Mouse (Mus musculus) neural tube, embryonic 14.5 days (tissue): ENCODE results near the gene Tcf7l2. TPM values are rescaled to one million over a fixed set of nuclear protein-coding genes. Genes with fewer than 3 reads are reported as not detected.

ENCODE experiments used
- ATAC-seq: fragments of 200-750 bp; cut with Nextera tagmentation; 2 replicates; pipeline ENCODE4 v1.8.0; 2017; ENCODE audit warnings: low read depth, mild to moderate bottlenecking, moderate TSS enrichment, moderate library complexity
- H3K27ac ChIP-seq: fragments of 300-500 bp; sonication (generic); 2 replicates; pipeline ENCODE4 v1.5.1; 2014; ENCODE audit warnings: low read depth, mild to moderate bottlenecking, control low read depth, low read length, moderate library complexity, mixed read lengths
- H3K27me3 ChIP-seq: fragments of 300-500 bp; sonication (generic); 2 replicates; pipeline ENCODE4 v1.6.1; 2014; ENCODE audit warnings: low read length; ENCODE audit not compliant: control insufficient read depth, insufficient read depth
- H3K36me3 ChIP-seq: fragments of 300-500 bp; sonication (generic); 2 replicates; pipeline ENCODE4 v1.6.1; 2014; ENCODE audit warnings: low read length, mixed read lengths; ENCODE audit not compliant: control insufficient read depth, insufficient read depth
- H3K4me1 ChIP-seq: fragments of 300-500 bp; sonication (generic); 2 replicates; pipeline ENCODE4 v1.6.1; 2014; ENCODE audit warnings: low read length; ENCODE audit not compliant: control insufficient read depth, insufficient read depth
- H3K4me2 ChIP-seq: fragments of 300-500 bp; sonication (generic); 2 replicates; pipeline ENCODE4 v1.6.1; 2014; ENCODE audit warnings: mild to moderate bottlenecking, low read depth, low read length, control low read depth
- H3K4me3 ChIP-seq: fragments of 300-500 bp; sonication (generic); 2 replicates; pipeline ENCODE4 v1.5.1; 2014; ENCODE audit warnings: low read depth, low read length, control low read depth, mixed read lengths
- H3K9ac ChIP-seq: fragments of 300-500 bp; sonication (generic); replicated peaks from 2 replicates; pipeline ENCODE4 v1.6.1; 2014; ENCODE audit warnings: low read depth, mild to moderate bottlenecking, control low read depth, low read length, mixed read lengths
- H3K9me3 ChIP-seq: fragments of 300-500 bp; sonication (generic); 2 replicates; pipeline ENCODE4 v1.6.1; 2016; ENCODE audit warnings: low read length; ENCODE audit not compliant: control insufficient read depth
- WGBS: fragments of 180-500 bp; shearing (Covaris S2); extraction: QIAGEN DNeasy Blood & Tissue Kit; methylation state at CpG from one replicate; pipeline ENCODE4 v1.1.7; 2014; 5-methylcytosine and 5-hydroxymethylcytosine counted together
- polyA plus RNA-seq: library from polyadenylated mRNA; unstranded; fragments of >200 nt; fragmentation: Nextera tagmentation; extraction: Ambion mirVana; gene quantifications from 2 replicates; pipeline ENCODE4 v1.2.1, GENCODE M21; 2014

Gene Tcf7l2
- polyA plus RNA-seq, 1 experiment from 2014 or later, result 15.5 TPM

DNA sequence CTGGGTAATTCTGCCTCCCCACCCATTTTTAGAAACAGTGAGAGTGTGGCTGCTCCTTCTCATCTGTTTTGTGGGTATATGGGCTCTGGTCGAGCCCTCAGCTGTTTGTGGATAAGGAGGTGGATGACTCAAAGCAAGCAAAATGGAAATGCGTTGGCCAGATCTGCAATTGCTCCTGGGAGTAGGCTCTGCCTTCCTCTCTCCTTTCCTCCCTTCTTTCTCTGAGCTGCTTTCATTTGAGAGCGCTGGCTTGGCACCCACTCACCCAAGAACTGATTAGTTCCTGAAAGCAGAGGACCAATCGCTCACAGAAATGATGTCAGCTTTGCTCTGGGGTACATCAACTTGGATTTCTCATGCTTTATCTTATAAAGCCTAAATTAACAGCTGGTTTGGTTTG lies 32.7 kb downstream of the Tcf7l2 start:
- Histone ChIP-seq H3K27me3 (no peaks in the 10 kb centered on the region), H3K4me2 (no peak overlapping the region), H3K36me3 (no peaks in the 10 kb centered on the region), H3K4me3 (no peak overlapping the region), H3K4me1 (no peaks in the 10 kb centered on the region), H3K9ac (no peak overlapping the region), H3K27ac (no peak overlapping the region), H3K9me3 (no peaks in the 10 kb centered on the region)
- ATAC-seq, result no peak
- 72% methylated on average over 4 of the region's 4 CpGs for WGBS

DNA sequence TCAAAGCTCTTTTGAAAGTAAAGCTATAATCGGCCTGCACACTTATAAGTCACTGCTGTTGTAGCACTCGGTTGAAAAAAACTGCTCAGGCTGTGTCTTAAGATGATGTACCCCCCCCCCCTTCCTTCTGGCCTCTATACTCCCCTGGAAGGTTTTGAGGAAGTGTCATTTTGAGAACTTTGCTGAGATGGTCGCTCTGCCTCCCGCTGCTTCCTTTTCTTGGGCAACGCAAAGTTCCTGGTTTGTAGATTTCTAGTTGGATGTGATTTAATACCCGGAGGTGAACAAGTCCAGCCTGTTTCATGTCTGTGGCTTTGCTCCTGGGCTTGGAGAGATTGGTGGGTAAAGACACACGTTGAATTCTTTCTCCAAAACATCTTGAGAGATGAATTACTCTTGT lies 33.2 kb downstream of the Tcf7l2 start:
- ATAC-seq, result no peak
- no peak overlapping the region for H3K4me3 ChIP-seq
- H3K4me2 ChIP-seq, result no peak overlapping the region
- no peaks in the 10 kb centered on the region for H3K9me3 ChIP-seq
- H3K27me3 ChIP-seq, result no peaks in the 10 kb centered on the region
- no peaks in the 10 kb centered on the region for H3K36me3 ChIP-seq
- H3K9ac ChIP-seq, result no peak overlapping the region
- H3K4me1 ChIP-seq, result no peaks in the 10 kb centered on the region
- WGBS, result 80% methylated on average over 7 of the region's 7 CpGs
- H3K27ac ChIP-seq, result no peak overlapping the region

DNA sequence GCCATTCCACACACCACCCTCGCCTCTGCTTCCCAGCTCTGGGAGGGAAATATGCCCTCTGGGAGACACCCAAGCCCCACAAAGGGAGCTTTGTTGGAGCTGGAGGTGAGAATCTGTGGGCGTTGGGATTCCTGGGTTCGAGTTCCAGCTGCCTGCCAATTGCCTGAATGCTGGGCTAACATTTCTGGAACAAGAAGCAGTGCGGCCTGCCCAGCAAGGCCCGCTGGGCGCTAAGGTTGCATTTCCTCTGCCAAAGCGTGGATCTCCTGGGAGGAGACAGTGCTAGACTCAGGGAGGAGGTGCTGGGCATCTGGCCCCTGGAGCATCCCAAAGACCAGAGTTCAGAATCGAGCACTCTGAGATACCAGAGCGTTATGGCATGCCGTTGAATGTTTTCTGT lies 38.3 kb downstream of the Tcf7l2 start:
- no peaks in the 10 kb centered on the region for H3K9me3 ChIP-seq
- H3K4me1 ChIP-seq, result no peaks in the 10 kb centered on the region
- no peaks in the 10 kb centered on the region for H3K36me3 ChIP-seq
- 75% methylated on average over 10 of the region's 10 CpGs for WGBS
- no peak overlapping the region for H3K9ac ChIP-seq
- H3K27me3 ChIP-seq, result no peaks in the 10 kb centered on the region
- no peak for ATAC-seq
- no peak overlapping the region for H3K27ac ChIP-seq
- H3K4me3 ChIP-seq, result no peak overlapping the region
- H3K4me2 ChIP-seq, result no peak overlapping the region

DNA sequence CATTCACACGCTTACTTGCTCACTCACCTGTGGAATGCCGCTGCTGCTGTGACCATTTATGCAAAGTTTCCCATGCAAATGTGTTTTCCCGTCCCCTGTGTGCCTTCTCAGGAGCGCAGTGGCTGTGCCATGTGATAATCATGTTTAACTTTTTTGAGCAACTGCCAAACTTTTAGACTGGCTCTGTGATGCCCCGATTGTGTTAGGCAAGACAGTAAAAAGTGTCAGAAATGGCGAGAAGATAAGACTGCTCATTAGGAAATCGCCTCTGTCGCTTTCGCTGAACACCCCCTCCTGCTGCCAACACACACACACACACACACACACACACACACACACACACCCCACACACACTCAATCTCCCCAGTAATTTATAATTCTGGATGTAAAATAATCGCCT lies 39.5 kb downstream of the Tcf7l2 start:
- H3K27ac ChIP-seq, result no peak overlapping the region
- H3K4me2 ChIP-seq, result no peak overlapping the region
- no peaks in the 10 kb centered on the region for H3K27me3 ChIP-seq
- no peak overlapping the region for H3K9ac ChIP-seq
- no peaks in the 10 kb centered on the region for H3K9me3 ChIP-seq
- H3K36me3 ChIP-seq, result no peaks in the 10 kb centered on the region
- H3K4me3 ChIP-seq, result no peak overlapping the region
- 76% methylated on average over 10 of the region's 10 CpGs for WGBS
- ATAC-seq, result no peak
- H3K4me1 ChIP-seq, result no peaks in the 10 kb centered on the region

DNA sequence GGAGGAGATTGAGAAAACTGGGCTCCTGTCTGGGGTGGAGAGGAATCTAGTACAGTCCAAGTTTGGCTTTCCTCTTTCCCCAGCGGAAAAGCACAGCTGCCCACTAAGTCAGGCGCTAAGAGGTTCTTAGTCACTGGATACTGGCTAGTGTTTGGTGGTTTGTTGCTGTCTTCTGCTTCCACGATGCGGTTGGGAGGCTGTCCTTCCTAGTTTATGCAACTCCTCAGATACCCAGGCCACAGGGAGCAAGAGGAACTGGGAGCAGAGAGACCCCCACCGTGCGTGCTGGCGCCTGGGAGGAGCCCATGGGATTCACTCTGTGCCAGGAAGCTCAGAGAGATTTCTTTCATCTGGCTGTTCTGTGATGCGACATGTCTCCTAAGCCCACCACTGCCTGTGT lies 40.1 kb downstream of the Tcf7l2 start:
- ATAC-seq, result no peak
- no peak overlapping the region for H3K27ac ChIP-seq
- no peak overlapping the region for H3K4me3 ChIP-seq
- no peak overlapping the region for H3K4me2 ChIP-seq
- no peaks in the 10 kb centered on the region for H3K4me1 ChIP-seq
- H3K9ac ChIP-seq, result no peak overlapping the region
- 77% methylated on average over 8 of the region's 8 CpGs for WGBS
- H3K9me3 ChIP-seq, result no peaks in the 10 kb centered on the region
- no peaks in the 10 kb centered on the region for H3K27me3 ChIP-seq
- H3K36me3 ChIP-seq, result no peaks in the 10 kb centered on the region

- no peak overlapping the region for H3K4me3 ChIP-seq
- H3K9me3 ChIP-seq, result no peaks in the 10 kb centered on the region
- no peaks in the 10 kb centered on the region for H3K27me3 ChIP-seq
- H3K27ac ChIP-seq, result no peak overlapping the region
- H3K9ac ChIP-seq, result no peak overlapping the region
- H3K36me3 ChIP-seq, result no peaks in the 10 kb centered on the region
- WGBS, result 83% methylated on average over 21 of the region's 21 CpGs
- no peak overlapping the region for H3K4me2 ChIP-seq
- no peak for ATAC-seq
- no peaks in the 10 kb centered on the region for H3K4me1 ChIP-seq
These were observed 43.3 kb downstream of the Tcf7l2 start for GRCm38 (mm10) chr19:55784796-55785418.

GRCm38 (mm10) chr19:55787420-55787819 lies 45.8 kb downstream of the Tcf7l2 start:
- H3K9me3 ChIP-seq, result no peaks in the 10 kb centered on the region
- H3K9ac ChIP-seq, result no peak overlapping the region
- no peaks in the 10 kb centered on the region for H3K36me3 ChIP-seq
- no peak for ATAC-seq
- H3K4me1 ChIP-seq, result no peaks in the 10 kb centered on the region
- no peak overlapping the region for H3K27ac ChIP-seq
- H3K4me3 ChIP-seq, result no peak overlapping the region
- no peaks in the 10 kb centered on the region for H3K27me3 ChIP-seq
- 88% methylated on average over 13 of the region's 13 CpGs for WGBS
- H3K4me2 ChIP-seq, result no peak overlapping the region

DNA sequence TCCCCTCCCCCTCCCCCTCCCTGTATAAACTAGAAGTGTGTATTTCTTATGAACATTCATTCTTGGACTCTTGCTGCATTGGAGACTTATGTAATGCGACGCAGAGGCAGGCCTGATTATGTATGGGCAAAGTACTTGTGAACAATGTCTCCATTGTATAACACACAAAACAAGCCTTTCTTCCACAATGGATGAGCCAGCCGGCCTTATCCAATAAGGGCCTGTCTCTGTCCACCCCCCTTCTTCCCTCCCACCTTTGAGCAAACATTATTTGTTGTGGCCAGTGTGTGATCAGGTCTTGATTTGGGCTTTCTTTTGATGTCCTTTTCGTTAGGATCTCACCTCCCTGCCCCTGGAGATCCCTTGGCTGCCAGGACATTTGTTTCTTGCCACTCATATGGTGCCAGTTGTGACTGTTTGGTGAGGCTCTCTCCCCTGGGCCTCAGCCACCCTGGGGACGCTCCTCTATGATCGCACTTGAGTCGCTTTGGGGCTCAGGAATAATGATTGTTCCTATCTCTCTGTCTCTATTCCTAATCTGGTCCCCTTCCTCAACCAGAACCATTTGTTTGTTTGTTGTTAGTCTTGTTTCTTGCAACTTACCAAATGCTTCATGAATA lies 46.8 kb downstream of the Tcf7l2 start:
- Histone ChIP-seq H3K4me1 (no peaks in the 10 kb centered on the region), H3K9me3 (no peaks in the 10 kb centered on the region), H3K4me2 (no peak overlapping the region), H3K9ac (no peak overlapping the region), H3K27ac (no peak overlapping the region), H3K27me3 (no peaks in the 10 kb centered on the region), H3K4me3 (no peak overlapping the region), H3K36me3 (no peaks in the 10 kb centered on the region)
- ATAC-seq, result no peak
- 16% methylated on average over 7 of the region's 7 CpGs for WGBS

DNA sequence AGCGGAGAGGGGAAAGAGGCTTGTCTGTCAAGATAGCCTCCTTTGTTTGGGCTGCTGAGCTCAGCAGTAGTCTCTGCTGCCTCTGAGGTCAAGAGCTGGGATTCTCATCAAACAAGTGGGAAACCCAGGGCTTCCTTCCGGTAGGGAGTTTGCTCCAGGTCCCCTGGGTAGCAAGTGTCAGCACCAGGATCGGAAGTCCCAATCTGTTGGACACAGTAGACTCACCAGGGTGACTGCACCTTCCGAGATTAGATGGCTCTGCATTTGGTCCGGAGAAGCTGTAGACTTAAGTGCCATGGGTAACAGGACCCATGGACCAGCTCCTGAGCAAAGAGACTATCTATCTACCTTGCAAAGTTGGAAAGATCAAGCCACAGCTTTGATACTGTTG lies 47.3 kb downstream of the Tcf7l2 start:
- WGBS, result 54% methylated on average over 5 of the region's 5 CpGs
- no peak overlapping the region for H3K4me2 ChIP-seq
- H3K9me3 ChIP-seq, result no peaks in the 10 kb centered on the region
- H3K27ac ChIP-seq, result no peak overlapping the region
- no peaks in the 10 kb centered on the region for H3K27me3 ChIP-seq
- no peak overlapping the region for H3K4me3 ChIP-seq
- ATAC-seq, result no peak
- H3K9ac ChIP-seq, result no peak overlapping the region
- no peaks in the 10 kb centered on the region for H3K36me3 ChIP-seq
- no peaks in the 10 kb centered on the region for H3K4me1 ChIP-seq
